Mouse (Mus musculus) left cerebral cortex, postnatal 14 days (tissue): ENCODE measurements around the gene Rhox2e. TPM values are rescaled to one million over a fixed set of nuclear protein-coding genes. Genes with fewer than 3 reads are reported as not detected.
"Not testable (repeated sequence)": the region's sequence is repeated elsewhere in the genome, so short reads cannot be mapped to it uniquely, and the experiment has no call there.

Experiments used
- DNase-seq, 2 experiments: peaks; one replicate each; pipeline ENCODE4 v3.0.0; 2021 to 2022; ENCODE audit warnings: low spot score in 2 of 2, mixed read lengths in 1 of 2
- intact Hi-C: fragments of 180-260 bp; cut with DNase I; formaldehyde crosslinking; loops from one replicate; pipeline ENCODE4 v1.15.1; 2025
- long read RNA-seq, 2 experiments: library from polyadenylated mRNA; stranded (forward); transcript quantifications; one replicate each; pipeline ENCODE4 v2.0.0; 2021
- total RNA-seq, 2 experiments: library from RNA; stranded (reverse); gene quantifications; 2 replicates each; pipeline ENCODE4 v1.2.3; 2021

Rhox2e gene
- total RNA-seq, result not detected
- long read RNA-seq, experiment 1, result 0 reads
- long read RNA-seq, experiment 2, result 0 reads

- DNase-seq, intact Hi-C loops: not testable (repeated sequence)
Observed at GRCm38 (mm10) chrX:37530152-37530551, at the start of gene Rhox2e. Gene Rhox2e, plus strand, starts transcription at chrX:37530452.

DNA sequence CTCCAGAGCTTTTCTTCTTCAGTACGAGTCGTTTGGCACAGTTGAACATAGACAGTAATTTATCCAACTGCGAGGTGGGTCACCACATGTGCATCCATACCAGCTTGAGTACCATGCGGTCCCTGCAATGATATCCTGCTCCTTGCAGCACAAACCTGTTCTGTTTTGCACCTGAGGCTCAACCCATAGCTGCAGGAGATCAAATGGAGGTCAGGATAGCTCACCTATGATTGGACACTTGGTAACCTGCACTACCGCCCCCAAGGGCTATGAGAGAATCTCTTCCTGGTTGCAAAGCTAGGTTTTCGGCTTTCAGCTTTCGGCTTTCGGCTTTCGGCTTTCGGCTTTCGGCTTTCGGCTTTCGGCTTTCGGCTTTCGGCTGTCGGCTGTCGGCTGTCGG lies 16.2 kb upstream of the Rhox2e start, which contains the start of gene Rhox4d:
Gene Rhox4d (plus strand): TSS at position 301 of the 400 bp plus-strand sequence.
- intact Hi-C loops, DNase-seq: not testable (repeated sequence)

- DNase-seq, intact Hi-C loops: not testable (repeated sequence)
Observed at GRCm38 (mm10) chrX:37541719-37542118, 11.5 kb downstream of the Rhox2e start, which contains the start of gene Rhox3e. Gene Rhox3e, plus strand, starts transcription at chrX:37542019.

GRCm38 (mm10) chrX:37557112-37557511 lies 26.9 kb downstream of the Rhox2e start, which contains the start of gene Rhox4e:
Gene Rhox4e, plus strand, starts transcription at chrX:37557412.
- intact Hi-C loops, DNase-seq: not testable (repeated sequence)

DNA sequence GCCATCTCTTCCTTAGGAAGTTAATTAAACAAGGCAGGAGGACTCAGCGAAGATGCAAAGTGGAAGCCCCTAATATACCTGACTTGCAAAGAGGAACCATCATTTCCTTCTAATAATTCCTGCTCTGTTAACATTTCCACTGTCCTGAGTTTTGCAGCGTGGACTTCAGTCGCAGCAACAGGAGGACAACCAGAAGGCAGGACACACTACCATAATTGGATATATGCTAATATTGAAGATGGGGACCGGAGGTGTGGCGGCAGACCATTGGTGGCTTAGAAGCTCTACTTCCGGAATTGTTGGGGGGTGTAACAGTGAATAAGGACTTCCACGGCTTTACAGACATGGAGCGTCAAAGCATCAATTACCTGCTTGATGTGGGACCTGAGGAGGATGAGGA lies 40.9 kb downstream of the Rhox2e start, which contains the start of gene Rhox2f:
Gene Rhox2f (plus strand): TSS at position 301 of the 400 bp plus-strand sequence.
- DNase-seq, intact Hi-C loops: not testable (repeated sequence)

DNA sequence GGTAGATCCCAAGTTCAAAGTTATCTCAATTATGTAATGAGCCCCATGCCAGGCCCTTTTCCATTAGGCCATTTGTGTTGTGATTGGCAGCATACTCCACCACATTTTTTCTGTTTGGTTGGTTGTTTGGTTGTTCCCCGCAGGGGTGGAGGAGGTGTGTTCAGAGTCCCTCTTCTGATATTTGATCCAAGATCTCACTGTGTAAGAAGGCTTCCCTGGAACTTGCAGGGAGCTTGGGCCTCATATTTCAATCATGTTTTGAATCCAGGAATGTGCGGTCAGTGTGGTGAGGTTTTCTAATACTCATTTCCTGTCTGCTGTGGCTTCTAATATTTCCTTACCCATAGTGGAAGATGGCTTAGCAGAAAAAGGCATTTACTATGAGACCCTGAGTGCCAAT lies 42.4 kb downstream of the Rhox2e start:
- intact Hi-C loops, DNase-seq: not testable (repeated sequence)

GRCm38 (mm10) chrX:37580692-37581091 lies 50.4 kb downstream of the Rhox2e start, which contains the start of gene Rhox3f:
Gene Rhox3f, plus strand, starts transcription at chrX:37580992.
- intact Hi-C loops, DNase-seq: not testable (repeated sequence)

Other genes starting within 250 kb of the Rhox2e start
- gene Rhox3a2, start 150.4 kb upstream of the Rhox2e start, total RNA-seq, result not detected
- not detected for gene Rhox4a2, start 139.6 kb upstream of the Rhox2e start, total RNA-seq
- gene Rhox2b, start 118.4 kb upstream of the Rhox2e start, total RNA-seq, result not detected
- not detected for gene Rhox4b, start 98.0 kb upstream of the Rhox2e start, total RNA-seq
- not detected for gene Rhox2c, start 76.8 kb upstream of the Rhox2e start, total RNA-seq
- not detected for gene Rhox3c, start 71.9 kb upstream of the Rhox2e start, total RNA-seq
- gene Rhox4c, start 50.1 kb upstream of the Rhox2e start, total RNA-seq, result not detected
- not detected for gene Rhox2d, start 37.0 kb upstream of the Rhox2e start, total RNA-seq
- gene Rhox4d, start 16.1 kb upstream of the Rhox2e start, total RNA-seq, result not detected
- gene Rhox3e, start 11.6 kb downstream of the Rhox2e start, total RNA-seq, result not detected
- not detected for gene Rhox4e, start 27.0 kb downstream of the Rhox2e start, total RNA-seq
- gene Rhox2f, start 41.0 kb downstream of the Rhox2e start, total RNA-seq, result not detected
- not detected for gene Rhox3f, start 50.5 kb downstream of the Rhox2e start, total RNA-seq
- not detected for gene Rhox4f, start 77.3 kb downstream of the Rhox2e start, total RNA-seq
- gene Rhox3g, start 98.2 kb downstream of the Rhox2e start, total RNA-seq, result not detected
- not detected for gene Rhox2g, start 113.0 kb downstream of the Rhox2e start, total RNA-seq
- gene Rhox4g, start 120.9 kb downstream of the Rhox2e start, total RNA-seq, result not detected
- gene Rhox3h, start 138.3 kb downstream of the Rhox2e start, total RNA-seq, result not detected
- gene Rhox2h, start 142.8 kb downstream of the Rhox2e start, total RNA-seq, result not detected